Mouse (Mus musculus): ENCODE measurements at regions not wholly inside any gene's neighbourhood (a gene's known extent, or its start where the extent isn't known, plus 50 kb on each side); places are given as distances from the start of the nearest gene placed in this dataset.
"Not testable (repeated sequence)": the region's sequence is repeated elsewhere in the genome, so short reads cannot be mapped to it uniquely, and the experiment has no call there.

GRCm38 (mm10) chr17:27318969-27319695 lies 114.9 kb upstream of the Lemd2 start:
- no peak for DNase-seq (ENCODE audit: low read depth, low spot score)

GRCm38 (mm10) chr17:27317576-27318277 lies 113.5 kb upstream of the Lemd2 start:
- DNase-seq (ENCODE audit: low read depth, low spot score), result no peak

GRCm38 (mm10) chr17:27316711-27317575 lies 112.7 kb upstream of the Lemd2 start:
- DNase-seq (ENCODE audit: low read depth, low spot score), result no peak

GRCm38 (mm10) chr17:27315947-27316628 lies 111.8 kb upstream of the Lemd2 start:
- no peak for DNase-seq (ENCODE audit: low read depth, low spot score)

GRCm38 (mm10) chr17:27315428-27315827 lies 111.2 kb upstream of the Lemd2 start:
- DNase-seq (ENCODE audit: low read depth, low spot score), result no peak

GRCm38 (mm10) chr17:27314821-27315392 lies 110.6 kb upstream of the Lemd2 start:
- no peak for DNase-seq (ENCODE audit: low read depth, low spot score)

GRCm38 (mm10) chr17:27308933-27309332 lies 104.7 kb upstream of the Lemd2 start:
- DNase-seq (ENCODE audit: low read depth, low spot score), result no peak

- no peak for DNase-seq (ENCODE audit: low read depth, low spot score)
These were observed 100.6 kb upstream of the Lemd2 start for GRCm38 (mm10) chr17:27304842-27305241.

- no peak for DNase-seq (ENCODE audit: low read depth, low spot score)
These were observed 99.6 kb upstream of the Lemd2 start for GRCm38 (mm10) chr17:27303633-27304479.

- no peak for DNase-seq (ENCODE audit: low read depth, low spot score)
These were observed 98.8 kb upstream of the Lemd2 start for GRCm38 (mm10) chr17:27303061-27303460.

GRCm38 (mm10) chr17:27301376-27301775 lies 97.1 kb upstream of the Lemd2 start:
- no peak for DNase-seq (ENCODE audit: low read depth, low spot score)

GRCm38 (mm10) chr17:27299297-27299696 lies 95.0 kb upstream of the Lemd2 start:
- no peak for DNase-seq (ENCODE audit: low read depth, low spot score)

- no peak for DNase-seq (ENCODE audit: low read depth, low spot score)
These were observed 94.1 kb upstream of the Lemd2 start for GRCm38 (mm10) chr17:27298351-27298750.

- DNase-seq (ENCODE audit: low read depth, low spot score), result no peak
These were observed 91.9 kb upstream of the Lemd2 start for GRCm38 (mm10) chr17:27296156-27296555.

GRCm38 (mm10) chr17:27294208-27294604 lies 89.9 kb upstream of the Lemd2 start:
- DNase-seq (ENCODE audit: low read depth, low spot score), result peak; percentile 42

- DNase-seq (ENCODE audit: low read depth, low spot score), result no peak
These were observed 89.4 kb upstream of the Lemd2 start for GRCm38 (mm10) chr17:27293586-27294207.

- DNase-seq (ENCODE audit: low read depth, low spot score), result no peak
These were observed 87.4 kb upstream of the Lemd2 start for GRCm38 (mm10) chr17:27291673-27292072.

- DNase-seq (ENCODE audit: low read depth, low spot score), result no peak
These were observed 86.9 kb upstream of the Lemd2 start for GRCm38 (mm10) chr17:27291176-27291575.

- DNase-seq (ENCODE audit: low read depth, low spot score), result no peak
These were observed 86.0 kb upstream of the Lemd2 start for GRCm38 (mm10) chr17:27290311-27290710.

- DNase-seq (ENCODE audit: low read depth, low spot score), result not testable (repeated sequence)
These were observed 85.5 kb upstream of the Lemd2 start for GRCm38 (mm10) chr17:27289804-27290203.

All from embryo, embryonic 11.5 days (tissue).